ENCODE assay signal across 31 mouse cellular contexts in genomic region chr3:129893143-129893542, GRCm38 (mm10). TPM values are rescaled to one million over a fixed set of nuclear protein-coding genes. Genes with fewer than 3 reads are reported as not detected.
"Had no signal": no experiment of that assay in that cellular context is flagged by ENCODE, and none has a peak within 500 bp of the region (broad histone marks: within the 10 kb centered on the region; RNA-seq: fewer than 3 reads in every experiment).

No protein-coding gene starts in this region.

- H3K36me3 ChIP-seq: embryonic facial prominence, embryonic 12.5 days; embryonic facial prominence, embryonic 15.5 days had no signal

- ATAC-seq: forebrain, embryonic 13.5 days; forebrain, embryonic 14.5 days; forebrain, embryonic 15.5 days; forebrain, embryonic 16.5 days; forebrain, postnatal 0 days had no signal

- DNase-seq: cerebellum, adult 9-10 months; cerebellum, adult 9-11 months; cerebellum, postnatal 10 days; cerebellum, postnatal 14 days; cerebellum, postnatal 25 days; cerebellum, postnatal 36 days; embryo, embryonic 11 days; forebrain, postnatal 0 days; gastrocnemius, adult 2 months; gastrocnemius, postnatal 10 days; gastrocnemius, postnatal 14 days; gastrocnemius, postnatal 25 days; gastrocnemius, postnatal 36 days; heart, adult 18-20 months; heart, adult 2 months had no signal

- H3K27me3 ChIP-seq: embryonic facial prominence, embryonic 12.5 days; embryonic facial prominence, embryonic 13.5 days; embryonic facial prominence, embryonic 15.5 days; forebrain, embryonic 12.5 days; forebrain, embryonic 13.5 days; forebrain, embryonic 15.5 days had no signal

- H3K9ac ChIP-seq: embryonic facial prominence, embryonic 12.5 days; embryonic facial prominence, embryonic 13.5 days; embryonic facial prominence, embryonic 15.5 days; forebrain, embryonic 12.5 days; forebrain, embryonic 13.5 days; forebrain, embryonic 15.5 days; forebrain, postnatal 0 days had no signal

- H3K27ac ChIP-seq: embryonic facial prominence, embryonic 10.5 days; embryonic facial prominence, embryonic 12.5 days; embryonic facial prominence, embryonic 13.5 days; embryonic facial prominence, embryonic 15.5 days; forebrain, embryonic 10.5 days; forebrain, embryonic 12.5 days; forebrain, embryonic 13.5 days; forebrain, embryonic 15.5 days; gastrocnemius, adult 2 months; heart, adult 2 months; heart, embryonic 10.5 days had no signal

- H3K4me2 ChIP-seq: embryonic facial prominence, embryonic 12.5 days; embryonic facial prominence, embryonic 13.5 days; embryonic facial prominence, embryonic 15.5 days; forebrain, embryonic 12.5 days; forebrain, embryonic 13.5 days; forebrain, embryonic 15.5 days had no signal

- H3K9me3 ChIP-seq: embryonic facial prominence, embryonic 10.5 days; embryonic facial prominence, embryonic 12.5 days; embryonic facial prominence, embryonic 13.5 days; embryonic facial prominence, embryonic 15.5 days; forebrain, embryonic 10.5 days; forebrain, embryonic 12.5 days; forebrain, embryonic 13.5 days; forebrain, embryonic 15.5 days; heart, embryonic 10.5 days had no signal

- H3K4me1 ChIP-seq: embryonic facial prominence, embryonic 10.5 days; embryonic facial prominence, embryonic 12.5 days; embryonic facial prominence, embryonic 13.5 days; embryonic facial prominence, embryonic 15.5 days; forebrain, embryonic 10.5 days; forebrain, embryonic 12.5 days; forebrain, embryonic 13.5 days; forebrain, embryonic 15.5 days had no signal

- H3K4me3 ChIP-seq: embryonic facial prominence, embryonic 10.5 days; embryonic facial prominence, embryonic 12.5 days; embryonic facial prominence, embryonic 13.5 days; embryonic facial prominence, embryonic 15.5 days; erythroblast, embryonic 14.5 days; forebrain, embryonic 10.5 days; forebrain, embryonic 12.5 days; forebrain, embryonic 13.5 days; forebrain, embryonic 15.5 days; gastrocnemius, adult 2 months; heart, adult 2 months; heart, embryonic 10.5 days had no signal

RNA-seq across cellular contexts. Expression of gene Cfi, which starts 57.5 kb away (rescaled TPM):
- total RNA-seq: common myeloid progenitor, adult 5-6 weeks; forebrain, postnatal 0 days; gastrocnemius, adult 2 months; gastrocnemius, adult 8-10 months; gastrocnemius, postnatal 14 days; gastrocnemius, postnatal 25 days; granulocyte monocyte progenitor cell, adult 5-6 weeks had no signal
- polyA plus RNA-seq: cortical plate, adult 2 months had no signal
